Mouse (Mus musculus) hindbrain, embryonic 15.5 days (tissue): ENCODE measurements around the gene Med18. TPM values are rescaled to one million over a fixed set of nuclear protein-coding genes. Genes with fewer than 3 reads are reported as not detected.
"Not testable (repeated sequence)": the region's sequence is repeated elsewhere in the genome, so short reads cannot be mapped to it uniquely, and the experiment has no call there.

ENCODE experiments used
- ATAC-seq: fragments of 200-750 bp; cut with Nextera tagmentation; 2 replicates; pipeline ENCODE4 v1.8.0; 2017; ENCODE audit warnings: low read depth, moderate number of reproducible peaks, moderate TSS enrichment; ENCODE audit not compliant: low FRiP score
- H3K27ac ChIP-seq: fragments of 300-500 bp; sonication (generic); replicated peaks from 2 replicates; pipeline ENCODE4 v1.5.1; 2015; ENCODE audit warnings: mild to moderate bottlenecking, inconsistent platforms
- H3K27me3 ChIP-seq: fragments of 300-500 bp; sonication (generic); 2 replicates; pipeline ENCODE4 v1.6.1; 2015; ENCODE audit warnings: control low read depth, inconsistent platforms
- H3K36me3 ChIP-seq: fragments of 300-500 bp; sonication (generic); 2 replicates; pipeline ENCODE4 v1.6.1; 2015; ENCODE audit warnings: control low read depth, inconsistent platforms
- H3K4me1 ChIP-seq: fragments of 300-500 bp; sonication (generic); replicated peaks from 2 replicates; pipeline ENCODE4 v1.6.1; 2015; ENCODE audit warnings: control low read depth, inconsistent platforms
- H3K4me2 ChIP-seq: fragments of 300-500 bp; sonication (generic); 2 replicates; pipeline ENCODE4 v1.6.1; 2015; ENCODE audit warnings: moderate library complexity, mild to moderate bottlenecking, inconsistent platforms
- H3K4me3 ChIP-seq: fragments of 300-500 bp; sonication (generic); 2 replicates; pipeline ENCODE4 v1.5.1; 2015; ENCODE audit warnings: mild to moderate bottlenecking, inconsistent platforms
- H3K9ac ChIP-seq: fragments of 300-500 bp; sonication (generic); 2 replicates; pipeline ENCODE4 v1.6.1; 2015; ENCODE audit warnings: inconsistent platforms
- H3K9me3 ChIP-seq: fragments of 300-500 bp; sonication (generic); 2 replicates; pipeline ENCODE4 v1.6.1; 2016; ENCODE audit warnings: control low read depth, inconsistent platforms
- WGBS: fragments of 180-500 bp; shearing (Covaris S2); methylation state at CpG from one replicate; pipeline ENCODE4 v1.1.7; 2015; 5-methylcytosine and 5-hydroxymethylcytosine counted together
- polyA plus RNA-seq: library from polyadenylated mRNA; unstranded; fragments of >200 nt; fragmentation: Nextera tagmentation; extraction: Ambion mirVana; gene quantifications from 2 replicates; pipeline ENCODE4 v1.2.1, GENCODE M21; 2015

Med18 gene
- polyA plus RNA-seq, 1 experiment from 2014 or later = 16.1 TPM

- 43% methylated on average over 10 of the region's 10 CpGs for WGBS
- Histone ChIP-seq H3K9me3 (no peaks in the 10 kb centered on the region), H3K27ac (no peak overlapping the region), H3K9ac (no peak overlapping the region), H3K27me3 (no peaks in the 10 kb centered on the region), H3K4me3 (no peak overlapping the region), H3K4me2 (no peak overlapping the region), H3K4me1 (peaks cover 12% of the 10 kb centered on the region), H3K36me3 (no peaks in the 10 kb centered on the region)
- no peak for ATAC-seq
Measured at GRCm38 (mm10) chr4:132492178-132493060, 28.7 kb upstream of the Med18 start.

GRCm38 (mm10) chr4:132491748-132492147 is 28.0 kb upstream of the Med18 start:
- 80% methylated on average over 6 of the region's 6 CpGs for WGBS
- no peaks in the 10 kb centered on the region for H3K27me3 ChIP-seq
- H3K27ac ChIP-seq = no peak overlapping the region
- ATAC-seq = no peak
- H3K9ac ChIP-seq = no peak overlapping the region
- H3K36me3 ChIP-seq = no peaks in the 10 kb centered on the region
- H3K4me1 ChIP-seq = peaks cover 12% of the 10 kb centered on the region
- H3K4me3 ChIP-seq = no peak overlapping the region
- no peak overlapping the region for H3K4me2 ChIP-seq
- no peaks in the 10 kb centered on the region for H3K9me3 ChIP-seq

- WGBS = 94% methylated on average over 8 of the region's 8 CpGs
Measured at GRCm38 (mm10) chr4:132491057-132491456, 27.3 kb upstream of the Med18 start.

GRCm38 (mm10) chr4:132490273-132491010 is 26.7 kb upstream of the Med18 start:
- no peak overlapping the region for H3K4me2 ChIP-seq
- no peak for ATAC-seq
- H3K9ac ChIP-seq = no peak overlapping the region
- H3K36me3 ChIP-seq = no peaks in the 10 kb centered on the region
- H3K27me3 ChIP-seq = no peaks in the 10 kb centered on the region
- peaks cover 12% of the 10 kb centered on the region for H3K4me1 ChIP-seq
- no peaks in the 10 kb centered on the region for H3K9me3 ChIP-seq
- WGBS = 91% methylated on average over 15 of the region's 15 CpGs
- H3K27ac ChIP-seq = no peak overlapping the region
- no peak overlapping the region for H3K4me3 ChIP-seq

More at GRCm38 (mm10) chr4:132491057-132491456, 27.3 kb upstream of the Med18 start:
- no peak overlapping the region for H3K4me2 ChIP-seq
- H3K4me1 ChIP-seq = peaks cover 12% of the 10 kb centered on the region
- no peaks in the 10 kb centered on the region for H3K9me3 ChIP-seq
- H3K27me3 ChIP-seq = no peaks in the 10 kb centered on the region
- H3K36me3 ChIP-seq = no peaks in the 10 kb centered on the region
- no peak overlapping the region for H3K27ac ChIP-seq
- no peak overlapping the region for H3K9ac ChIP-seq
- H3K4me3 ChIP-seq = no peak overlapping the region
- no peak for ATAC-seq

GRCm38 (mm10) chr4:132488976-132489375 is 25.3 kb upstream of the Med18 start:
- WGBS = 79% methylated on average over 6 of the region's 6 CpGs
- Histone ChIP-seq H3K36me3 (no peaks in the 10 kb centered on the region), H3K4me1 (peaks cover 12% of the 10 kb centered on the region), H3K4me2 (no peak overlapping the region), H3K27me3 (no peaks in the 10 kb centered on the region), H3K9me3 (no peaks in the 10 kb centered on the region), H3K27ac (no peak overlapping the region), H3K9ac (no peak overlapping the region), H3K4me3 (no peak overlapping the region)
- no peak for ATAC-seq

GRCm38 (mm10) chr4:132488521-132488920 is 24.8 kb upstream of the Med18 start:
- Histone ChIP-seq H3K4me3 (no peak overlapping the region), H3K4me1 (peaks cover 12% of the 10 kb centered on the region), H3K27me3 (no peaks in the 10 kb centered on the region), H3K9me3 (no peaks in the 10 kb centered on the region), H3K27ac (no peak overlapping the region), H3K36me3 (no peaks in the 10 kb centered on the region), H3K9ac (no peak overlapping the region), H3K4me2 (no peak overlapping the region)
- WGBS = 80% methylated on average over 3 of the region's 3 CpGs
- ATAC-seq = no peak

GRCm38 (mm10) chr4:132484820-132485219 is 21.1 kb upstream of the Med18 start:
- 67% methylated on average over 5 of the region's 5 CpGs for WGBS
- H3K4me2 ChIP-seq = no peak overlapping the region

GRCm38 (mm10) chr4:132484231-132484630 is 20.5 kb upstream of the Med18 start:
- Histone ChIP-seq H3K27ac (no peak overlapping the region), H3K9ac (no peak overlapping the region), H3K4me1 (no peaks in the 10 kb centered on the region), H3K4me3 (no peak overlapping the region), H3K4me2 (no peak overlapping the region), H3K9me3 (no peaks in the 10 kb centered on the region), H3K36me3 (no peaks in the 10 kb centered on the region), H3K27me3 (no peaks in the 10 kb centered on the region)
- ATAC-seq = no peak
- WGBS = 83% methylated on average over 4 of the region's 4 CpGs

More at GRCm38 (mm10) chr4:132484820-132485219, 21.1 kb upstream of the Med18 start:
- ATAC-seq = no peak
- no peak overlapping the region for H3K9ac ChIP-seq
- H3K9me3 ChIP-seq = no peaks in the 10 kb centered on the region
- H3K36me3 ChIP-seq = no peaks in the 10 kb centered on the region
- no peak overlapping the region for H3K27ac ChIP-seq
- H3K4me3 ChIP-seq = no peak overlapping the region
- no peaks in the 10 kb centered on the region for H3K27me3 ChIP-seq
- H3K4me1 ChIP-seq = no peaks in the 10 kb centered on the region

GRCm38 (mm10) chr4:132482956-132483608 is 19.4 kb upstream of the Med18 start:
- ATAC-seq = no peak
- no peak overlapping the region for H3K4me2 ChIP-seq
- H3K4me3 ChIP-seq = no peak overlapping the region
- H3K4me1 ChIP-seq = no peaks in the 10 kb centered on the region
- H3K36me3 ChIP-seq = no peaks in the 10 kb centered on the region
- H3K27ac ChIP-seq = no peak overlapping the region
- no peaks in the 10 kb centered on the region for H3K27me3 ChIP-seq
- H3K9ac ChIP-seq = no peak overlapping the region
- H3K9me3 ChIP-seq = no peaks in the 10 kb centered on the region
- WGBS = 79% methylated on average over 13 of the region's 13 CpGs

GRCm38 (mm10) chr4:132482104-132482503 is 18.4 kb upstream of the Med18 start:
- not testable (repeated sequence) for ATAC-seq, H3K36me3 ChIP-seq, H3K4me3 ChIP-seq, H3K27ac ChIP-seq, H3K4me1 ChIP-seq, H3K4me2 ChIP-seq, H3K9ac ChIP-seq, H3K9me3 ChIP-seq, H3K27me3 ChIP-seq
- 77% methylated on average over 3 of the region's 3 CpGs for WGBS

- H3K4me3 ChIP-seq = no peak overlapping the region
- no peaks in the 10 kb centered on the region for H3K27me3 ChIP-seq
- H3K4me1 ChIP-seq = no peaks in the 10 kb centered on the region
- H3K9me3 ChIP-seq = no peaks in the 10 kb centered on the region
- H3K27ac ChIP-seq = no peak overlapping the region
- no peaks in the 10 kb centered on the region for H3K36me3 ChIP-seq
- ATAC-seq = no peak
- H3K9ac ChIP-seq = no peak overlapping the region
- WGBS = 93% methylated on average over 8 of the region's 8 CpGs
- no peak overlapping the region for H3K4me2 ChIP-seq
Measured at GRCm38 (mm10) chr4:132477833-132478232, 14.1 kb upstream of the Med18 start.
